Mouse (Mus musculus): ENCODE data around the gene Rhd. TPM values are rescaled to one million over a fixed set of nuclear protein-coding genes. Genes with fewer than 3 reads are reported as not detected.

The Rhd gene
- not detected for total RNA-seq (2023)

GRCm38 (mm10) chr4:134863937-134864729, at the start of gene Rhd:
Gene Rhd, plus strand, starts transcription at chr4:134864536.

GRCm38 (mm10) chr4:134853259-134853636, 11.1 kb upstream of the Rhd start, which contains the start of gene Maco1:
Gene Maco1, minus strand, starts transcription at chr4:134853345.

DNA sequence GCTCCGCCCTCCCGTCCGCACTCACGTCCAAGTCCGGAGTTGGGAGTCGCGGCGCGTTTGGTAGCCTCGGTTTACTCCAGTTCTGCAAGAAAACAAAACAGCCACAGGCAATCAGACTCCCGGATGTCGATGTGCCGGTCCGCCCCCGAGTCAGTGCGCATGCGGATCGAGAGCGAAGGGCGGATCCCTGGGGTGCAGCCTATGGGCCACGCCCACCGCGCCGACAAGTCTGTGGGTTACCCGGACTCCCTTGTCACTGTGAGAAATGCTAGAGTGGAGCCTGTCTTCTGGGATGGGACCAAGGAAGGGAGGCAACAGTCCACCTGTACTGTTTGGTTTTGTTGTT, 50.5 kb downstream of the Rhd start, which contains the start of gene Tmem50a:
TSS of gene Tmem50a (minus strand) at position 161 of the 346 bp plus-strand sequence.

DNA sequence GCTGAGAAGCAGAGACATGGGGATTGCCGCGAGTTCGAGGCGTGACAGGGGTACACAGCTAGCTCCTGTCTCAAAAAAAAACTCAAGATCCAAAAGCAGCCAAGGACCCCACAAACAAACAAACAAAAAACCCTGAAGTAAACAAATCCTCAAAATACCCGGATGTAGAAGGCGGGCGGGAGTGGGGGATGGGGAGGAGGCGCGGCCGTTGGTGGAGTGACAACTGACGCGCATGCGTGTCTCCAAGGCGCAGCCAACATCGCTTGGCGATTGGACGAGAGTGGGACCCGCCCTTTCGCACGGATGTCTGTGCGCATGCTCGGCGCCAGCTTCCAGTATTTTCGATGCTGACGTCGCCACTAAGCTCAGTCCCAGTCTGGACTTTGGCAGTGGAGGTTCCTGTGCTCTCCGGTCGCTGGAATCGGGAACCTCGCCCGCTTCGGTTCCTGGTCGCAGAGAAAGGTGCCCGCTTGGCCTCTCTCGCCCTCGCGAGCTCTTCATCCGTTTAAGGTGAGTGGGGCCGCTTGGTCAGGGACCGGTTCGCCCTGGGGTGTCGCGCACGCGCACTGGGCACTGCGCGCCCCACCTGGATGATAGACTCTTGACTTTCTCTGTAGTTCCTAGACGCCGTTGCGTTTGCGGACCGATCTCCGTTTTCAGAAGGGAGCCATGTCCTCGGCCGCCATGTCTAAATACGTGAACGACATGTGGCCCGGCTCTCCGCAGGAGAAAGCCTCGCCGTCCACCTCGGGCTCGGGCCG, 59.1 kb downstream of the Rhd start, which contains the start of gene Rsrp1:
TSS of gene Rsrp1 (plus strand) at position 335 of the 761 bp plus-strand sequence.

GRCm38 (mm10) chr4:134930684-134931481, 66.5 kb downstream of the Rhd start, which contains the start of gene Syf2:
Gene Syf2, plus strand, starts transcription at chr4:134930898.

Other genes with a start within 250 kb of the Rhd start
- 1 to 10 TPM; 7.4 to 8.1 TPM for gene Man1c1, start 160.2 kb upstream of the Rhd start, total RNA-seq (2023)
- 10 to 100 TPM; 96.2 to 99.9 TPM for gene Ldlrap1, start 96.5 kb upstream of the Rhd start, total RNA-seq (2023)
- gene Maco1, start 11.2 kb upstream of the Rhd start, total RNA-seq (2023), result 10 to 100 TPM; 25.4 to 30.3 TPM
- 100 to 1,000 TPM; 153 to 173 TPM for gene Tmem50a, start 50.5 kb downstream of the Rhd start, total RNA-seq (2023)
- 100 to 1,000 TPM; 460 to 555 TPM for gene Rsrp1, start 59.1 kb downstream of the Rhd start, total RNA-seq (2023)
- gene Syf2, start 66.4 kb downstream of the Rhd start, total RNA-seq (2023), result 100 to 1,000 TPM; 209 to 226 TPM